11 mouse cellular contexts compared by ENCODE assay signal in genomic region chr5:32104119-32104990, GRCm38 (mm10). TPM values are rescaled to one million over a fixed set of nuclear protein-coding genes. Genes with fewer than 3 reads are reported as not detected.
DNase-seq lines count a peak whose midpoint lies in the region; ATAC-seq and TF ChIP-seq lines count a peak whose summit lies in the region.
"Had no signal": no experiment of that assay in that cellular context is flagged by ENCODE, and none has a peak within 500 bp of the region (broad histone marks: within the 10 kb centered on the region; RNA-seq: fewer than 3 reads in every experiment).

No protein-coding gene starts in this region.

- no peak overlapping the region for H3K4me3 ChIP-seq in MEL (ENCODE audit: control insufficient read depth in 1 of 2, insufficient read depth in 1 of 2, low read depth in 2 of 2, low read length in 2 of 2)
- no peak overlapping the region for H3K4me3 ChIP-seq in spleen, adult 2 months (ENCODE audit: extremely low read depth, insufficient read depth, insufficient read length)
- H3K4me3 ChIP-seq in hindbrain, embryonic 12.5 days = no peak overlapping the region
- H3K4me3 ChIP-seq: erythroblast, embryonic 14.5 days had no signal

- H3K4me1 ChIP-seq in MEL (ENCODE audit: control insufficient read depth in 1 of 2, insufficient read depth in 2 of 2, low read length in 2 of 2) = no peaks in the 10 kb centered on the region
- peaks cover 10% of the 10 kb centered on the region; the same call in 1 of the 2 replicates for H3K4me1 ChIP-seq in spleen, adult 2 months (ENCODE audit: control insufficient read depth, insufficient read depth, insufficient read length)
- peaks cover 5% of the 10 kb centered on the region for H3K4me1 ChIP-seq in hindbrain, embryonic 12.5 days

- 13% methylated on average over 12 of the region's 12 CpGs for WGBS in spleen, adult 2 months
- 88% methylated on average over 12 of the region's 12 CpGs for WGBS in hindbrain, embryonic 12.5 days

- TF ChIP-seq RAD21 in MEL (IDR thresholded peaks at IDR 0.05; ENCODE audit: low read depth, low read length) = no peak

- no peaks in the 10 kb centered on the region for H3K9me3 ChIP-seq in MEL (replicated peaks; ENCODE audit: insufficient read depth, low read length)
- H3K9me3 ChIP-seq in hindbrain, embryonic 12.5 days (replicated peaks) = no peaks in the 10 kb centered on the region

- no peaks in the 10 kb centered on the region for H3K79me2 ChIP-seq in MEL (ENCODE audit: control insufficient read depth, insufficient read depth, low read length, poor library complexity)

- no peak for TF ChIP-seq CTCF in MEL (IDR thresholded peaks at IDR 0.05 in 2 of 3, conservative IDR thresholded peaks at IDR 0.05 in 1 of 3; ENCODE audit: control insufficient read depth in 1 of 3, insufficient read depth in 1 of 3, low read depth in 2 of 3, low read length in 3 of 3, poor library complexity in 1 of 3, severe bottlenecking in 1 of 3)
- TF ChIP-seq CTCF in spleen, adult 2 months (IDR thresholded peaks at IDR 0.05; ENCODE audit: extremely low read depth, insufficient read depth, insufficient read length, insufficient replicate concordance) = no peak

- no peak for TF ChIP-seq EP300 in MEL (IDR thresholded peaks at IDR 0.05; ENCODE audit: low read depth in 1 of 2, low read length in 2 of 2)

- no peaks in the 10 kb centered on the region; a peak in 2 of 4 replicates for H3K27me3 ChIP-seq in MEL (ENCODE audit: control insufficient read depth in 1 of 2, insufficient read depth in 2 of 2, low read length in 2 of 2)
- no peaks in the 10 kb centered on the region for H3K27me3 ChIP-seq in spleen, adult 2 months (ENCODE audit: control insufficient read depth, insufficient read depth, low read length)
- no peaks in the 10 kb centered on the region for H3K27me3 ChIP-seq in hindbrain, embryonic 12.5 days

- H3K9ac ChIP-seq in MEL (ENCODE audit: control insufficient read depth, low read depth, low read length, poor library complexity, severe bottlenecking) = no peak overlapping the region
- H3K9ac ChIP-seq in hindbrain, embryonic 12.5 days = no peak overlapping the region
- H3K9ac ChIP-seq: hindbrain, embryonic 14.5 days; liver, embryonic 14.5 days had no signal

- no peak overlapping the region for H3K27ac ChIP-seq in MEL (ENCODE audit: control insufficient read depth, low read depth, low read length)
- peak overlapping the region; percentile 54; the same call in 1 of the 2 replicates for H3K27ac ChIP-seq in spleen, adult 2 months (ENCODE audit: insufficient read depth, low read length)
- no peak overlapping the region for H3K27ac ChIP-seq in hindbrain, embryonic 12.5 days
- H3K27ac ChIP-seq: hindbrain, embryonic 14.5 days; liver, embryonic 14.5 days had no signal

- TF ChIP-seq POLR2A in MEL (IDR thresholded peaks at IDR 0.05; ENCODE audit: control insufficient read depth in 1 of 2, insufficient read depth in 1 of 2, low read depth in 1 of 2, low read length in 2 of 2, poor library complexity in 1 of 2) = no peak
- TF ChIP-seq POLR2A in spleen, adult 2 months (IDR thresholded peaks at IDR 0.05; ENCODE audit: low read depth, low read length) = no peak

- no peaks in the 10 kb centered on the region for H3K36me3 ChIP-seq in MEL (ENCODE audit: control insufficient read depth in 1 of 2, insufficient read depth in 2 of 2, low read length in 2 of 2)
- H3K36me3 ChIP-seq in spleen, adult 2 months (ENCODE audit: control insufficient read depth, insufficient read depth, low read length) = no peaks in the 10 kb centered on the region
- H3K36me3 ChIP-seq in hindbrain, embryonic 12.5 days = no peaks in the 10 kb centered on the region

- no peak for ATAC-seq in hindbrain, embryonic 12.5 days (ENCODE audit: low FRiP score)

- DNase-seq in CD4-positive helper T cell, adult 2 months (ENCODE audit: low read depth, low spot score) = peak; percentile 86
- DNase-seq in MEL (ENCODE audit: low read depth, low spot score) = peak; percentile 41
- peak; percentile 64 to 68 for DNase-seq in cerebellum, postnatal 36 days
- DNase-seq in spleen, adult 2 months (ENCODE audit: low read depth in 1 of 2, low spot score in 2 of 2) = peak; percentile 23 to 65
- DNase-seq in right cerebral cortex, adult 2 months (ENCODE audit: low spot score in 2 of 2) = no peak
- DNase-seq in layer of hippocampus, postnatal 36 days = no peak
- DNase-seq: gastrocnemius, postnatal 25 days had no signal

- H3K4me2 ChIP-seq in hindbrain, embryonic 12.5 days (replicated peaks) = no peak overlapping the region
- H3K4me2 ChIP-seq: hindbrain, embryonic 14.5 days had no signal

TF ChIP-seq in MEL, 35 proteins besides CTCF, POLR2A, EP300 and RAD21:
- TF ChIP-seq POLR2AphosphoS5 (IDR thresholded peaks at IDR 0.05; ENCODE audit: borderline replicate concordance, low read depth, low read length) (no peak), ZC3H11A (IDR thresholded peaks at IDR 0.05; ENCODE audit: low read depth, low read length) (no peak), MYB (IDR thresholded peaks at IDR 0.05; ENCODE audit: low read depth, low read length) (no peak), ZMIZ1 (IDR thresholded peaks at IDR 0.05; ENCODE audit: low read depth, low read length) (no peak), UBTF (IDR thresholded peaks at IDR 0.05; ENCODE audit: borderline replicate concordance, insufficient read depth, low read depth, low read length) (no peak), USF2 (IDR thresholded peaks at IDR 0.05; ENCODE audit: borderline replicate concordance in 1 of 2, insufficient read depth in 1 of 2, low read depth in 1 of 2, low read length in 2 of 2) (no peak), ZNF384 (IDR thresholded peaks at IDR 0.05; ENCODE audit: low read depth, low read length) (no peak), MAX (IDR thresholded peaks at IDR 0.05; ENCODE audit: low read length) (no peak), KAT2A (conservative IDR thresholded peaks at IDR 0.05; ENCODE audit: low read depth, low read length) (no peak)
TF ChIP-seq in MEL: peak in this region for 0.

RNA-seq across cellular contexts. Expression of gene Fosl2, which starts 31.2 kb away (rescaled TPM):
- total RNA-seq in MEL (2012; rRNA removed) = 3.3 and 3.8 TPM in 2 replicates
- polyA plus RNA-seq in MEL (2012; ENCODE audit: insufficient read depth in 1 of 2, insufficient read length in 2 of 2, low read depth in 1 of 2, low replicate concordance in 2 of 2, missing spikeins in 1 of 2) = 10 to 100 TPM; 12.0 to 22.1 TPM
- 5.0 and 5.1 TPM in 2 replicates for polyA plus RNA-seq in spleen, adult 2 months (2012; rRNA removed)
- 1.0 and 1.2 TPM in 2 replicates for polyA plus RNA-seq in hindbrain, embryonic 12.5 days (2016; fragmentation: Nextera tagmentation; extraction: Ambion mirVana)
- total RNA-seq in layer of hippocampus, postnatal 36 days (2021) = 10 to 100 TPM; 55.5 to 59.3 TPM

Comparison
In these comparisons a context has a peak if more than half of its experiments do, and no peak if none do; other contexts are left out.
1. DNase-seq: peak in CD4-positive helper T cell, adult 2 months (single experiment), MEL (single experiment), cerebellum, postnatal 36 days (2 of 2) and spleen, adult 2 months (2 of 2); none in right cerebral cortex, adult 2 months (0 of 2) and layer of hippocampus, postnatal 36 days (0 of 2).